Mouse (Mus musculus) MEL (cell line): ENCODE measurements around the gene Atrn. TPM values are rescaled to one million over a fixed set of nuclear protein-coding genes. Genes with fewer than 3 reads are reported as not detected.

Experiments used
- DNase-seq: peaks from one replicate; pipeline ENCODE4 v3.0.0; 2011; ENCODE audit warnings: low read depth, low spot score
- H3K27ac ChIP-seq: 2 replicates; pipeline ENCODE4 v1.5.1; 2012; ENCODE audit warnings: low read depth, mild to moderate bottlenecking, control low read depth, low read length, moderate library complexity; ENCODE audit not compliant: control insufficient read depth
- H3K27me3 ChIP-seq, 2 experiments: fragments of 150-350 bp in 1 of 2; sonication (generic) in 1 of 2; 2 replicates each; pipeline ENCODE4 v1.6.1; 2012; ENCODE audit warnings: low read length in 2 of 2, mild to moderate bottlenecking in 2 of 2, improper control_type of control experiment in 1 of 2, moderate library complexity in 1 of 2; ENCODE audit not compliant: insufficient read depth in 2 of 2, control insufficient read depth in 1 of 2
- H3K36me3 ChIP-seq, 2 experiments: 2 replicates each; pipeline ENCODE4 v1.6.1; 2012 to 2014; ENCODE audit warnings: low read length in 2 of 2, improper control_type of control experiment in 1 of 2, inconsistent platforms in 1 of 2, mild to moderate bottlenecking in 1 of 2; ENCODE audit not compliant: insufficient read depth in 2 of 2, control insufficient read depth in 1 of 2
- H3K4me1 ChIP-seq, 2 experiments: fragments of 150-350 bp in 1 of 2; sonication (generic) in 1 of 2; 2 replicates each; pipeline ENCODE4 v1.6.1; 2012; ENCODE audit warnings: low read length in 2 of 2, improper control_type of control experiment in 1 of 2, mild to moderate bottlenecking in 1 of 2; ENCODE audit not compliant: insufficient read depth in 2 of 2, control insufficient read depth in 1 of 2
- H3K4me3 ChIP-seq, 2 experiments: fragments of 150-350 bp in 1 of 2; sonication (generic) in 1 of 2; 2 replicates each; pipeline ENCODE4 v1.5.1; 2012; ENCODE audit warnings: low read depth in 2 of 2, low read length in 2 of 2, mild to moderate bottlenecking in 2 of 2, moderate library complexity in 2 of 2, control low read depth in 1 of 2, improper control_type of control experiment in 1 of 2; ENCODE audit not compliant: control insufficient read depth in 1 of 2, insufficient read depth in 1 of 2
- H3K79me2 ChIP-seq: 2 replicates; pipeline ENCODE4 v1.6.1; 2012; ENCODE audit warnings: mild to moderate bottlenecking, low read length, moderate library complexity; ENCODE audit not compliant: control insufficient read depth, poor library complexity, insufficient read depth
- H3K9ac ChIP-seq: 2 replicates; pipeline ENCODE4 v1.6.1; 2012; ENCODE audit warnings: low read depth, mild to moderate bottlenecking, control low read depth, low read length, moderate library complexity; ENCODE audit not compliant: control insufficient read depth, poor library complexity, severe bottlenecking
- H3K9me3 ChIP-seq: fragments of 150-350 bp; sonication (generic); replicated peaks from 2 replicates; pipeline ENCODE4 v1.6.1; 2012; ENCODE audit warnings: mild to moderate bottlenecking, low read length, improper control_type of control experiment, moderate library complexity; ENCODE audit not compliant: insufficient read depth
- CHD1 ChIP-seq: IDR thresholded peaks from 2 replicates; pipeline ENCODE4 v1.6.1; 2012; ENCODE audit warnings: low read depth, mild to moderate bottlenecking, inconsistent platforms, low read length, improper control_type of control experiment
- CHD2 ChIP-seq: IDR thresholded peaks from 2 replicates; pipeline ENCODE4 v1.6.1; 2011; ENCODE audit warnings: low read length, improper control_type of control experiment
- CTCF ChIP-seq, 3 experiments: IDR thresholded peaks in 2 of 3; conservative IDR thresholded peaks in 1 of 3; 2 replicates each; pipeline ENCODE4 v1.5.1; 2011 to 2012; ENCODE audit warnings: low read length in 3 of 3, low read depth in 2 of 3, mild to moderate bottlenecking in 2 of 3, improper control_type of control experiment in 1 of 3, inconsistent platforms in 1 of 3, mixed read lengths in 1 of 3, moderate library complexity in 1 of 3; ENCODE audit not compliant: control insufficient read depth in 1 of 3, insufficient read depth in 1 of 3, poor library complexity in 1 of 3, severe bottlenecking in 1 of 3
- E2F4 ChIP-seq: IDR thresholded peaks from 2 replicates; pipeline ENCODE4 v1.6.1; 2011; ENCODE audit warnings: low read depth, low read length, improper control_type of control experiment, borderline replicate concordance
- ELF1 ChIP-seq: IDR thresholded peaks from 2 replicates; pipeline ENCODE4 v1.6.1; 2014; ENCODE audit warnings: low read depth, mild to moderate bottlenecking, inconsistent platforms, low read length, improper control_type of control experiment, moderate library complexity
- GABPA ChIP-seq: IDR thresholded peaks from 2 replicates; pipeline ENCODE4 v1.6.1; 2012; ENCODE audit warnings: low read depth, mild to moderate bottlenecking, inconsistent platforms, low read length, improper control_type of control experiment, moderate library complexity
- HCFC1 ChIP-seq: IDR thresholded peaks from 2 replicates; pipeline ENCODE4 v1.6.1; 2012; ENCODE audit warnings: low read depth, mild to moderate bottlenecking, inconsistent platforms, low read length, improper control_type of control experiment, moderate library complexity
- JUND ChIP-seq: IDR thresholded peaks from 2 replicates; pipeline ENCODE4 v1.6.1; 2011; ENCODE audit warnings: low read depth, mild to moderate bottlenecking, improper control_type of control experiment, low read length
- MAX ChIP-seq: IDR thresholded peaks from 2 replicates; pipeline ENCODE4 v1.6.1; 2011; ENCODE audit warnings: low read length, improper control_type of control experiment
- MEF2A ChIP-seq: IDR thresholded peaks from 2 replicates; pipeline ENCODE4 v1.6.1; 2014; ENCODE audit warnings: low read depth, mild to moderate bottlenecking, inconsistent platforms, low read length, improper control_type of control experiment; ENCODE audit not compliant: poor library complexity, insufficient replicate concordance, severe bottlenecking; ENCODE audit errors: extremely low read depth
- MXI1 ChIP-seq: IDR thresholded peaks from 2 replicates; pipeline ENCODE4 v1.6.1; 2011; ENCODE audit warnings: mild to moderate bottlenecking, low read depth, low read length, improper control_type of control experiment
- MYC ChIP-seq: IDR thresholded peaks from 2 replicates; pipeline ENCODE4 v1.6.1; 2011; ENCODE audit warnings: low read depth, mild to moderate bottlenecking, low read length, improper control_type of control experiment, moderate library complexity
- NELFE ChIP-seq: IDR thresholded peaks from 2 replicates; pipeline ENCODE4 v1.6.1; 2011; ENCODE audit warnings: low read depth, low read length, improper control_type of control experiment
- POLR2A ChIP-seq, 2 experiments: IDR thresholded peaks; 2 replicates each; pipeline ENCODE4 v1.6.1; 2011 to 2012; ENCODE audit warnings: low read length in 2 of 2, mild to moderate bottlenecking in 2 of 2, control low read depth in 1 of 2, improper control_type of control experiment in 1 of 2, low read depth in 1 of 2, moderate library complexity in 1 of 2; ENCODE audit not compliant: control insufficient read depth in 1 of 2, insufficient read depth in 1 of 2, poor library complexity in 1 of 2
- POLR2AphosphoS2 ChIP-seq: IDR thresholded peaks from 2 replicates; pipeline ENCODE4 v1.6.1; 2011; ENCODE audit warnings: low read length, improper control_type of control experiment
- POLR2AphosphoS5 ChIP-seq: IDR thresholded peaks from 2 replicates; pipeline ENCODE4 v1.6.1; 2012; ENCODE audit warnings: low read depth, borderline replicate concordance, mild to moderate bottlenecking, inconsistent platforms, low read length, moderate library complexity, mixed read lengths
- RCOR1 ChIP-seq: IDR thresholded peaks from 2 replicates; pipeline ENCODE4 v1.6.1; 2012; ENCODE audit warnings: low read depth, mild to moderate bottlenecking, inconsistent platforms, low read length, improper control_type of control experiment
- SIN3A ChIP-seq: IDR thresholded peaks from 2 replicates; pipeline ENCODE4 v1.6.1; 2012; ENCODE audit warnings: low read length, improper control_type of control experiment, inconsistent platforms
- SMC3 ChIP-seq: IDR thresholded peaks from 2 replicates; pipeline ENCODE4 v1.6.1; 2011; ENCODE audit warnings: low read depth, low read length, improper control_type of control experiment
- TBP ChIP-seq: IDR thresholded peaks from 2 replicates; pipeline ENCODE4 v1.8.0; 2011; ENCODE audit warnings: low read depth, low read length, improper control_type of control experiment
- TCF12 ChIP-seq: IDR thresholded peaks from 2 replicates; pipeline ENCODE4 v1.6.1; 2014; ENCODE audit warnings: low read depth, mild to moderate bottlenecking, inconsistent platforms, low read length, improper control_type of control experiment, moderate library complexity
- USF1 ChIP-seq: IDR thresholded peaks from 2 replicates; pipeline ENCODE4 v1.6.1; 2014; ENCODE audit warnings: low read depth, mild to moderate bottlenecking, inconsistent platforms, low read length, improper control_type of control experiment, moderate library complexity
- USF2 ChIP-seq, 2 experiments: IDR thresholded peaks; 2 replicates each; pipeline ENCODE4 v1.6.1; 2011 to 2012; ENCODE audit warnings: improper control_type of control experiment in 2 of 2, low read length in 2 of 2, borderline replicate concordance in 1 of 2, inconsistent platforms in 1 of 2, low read depth in 1 of 2, mild to moderate bottlenecking in 1 of 2; ENCODE audit not compliant: insufficient read depth in 1 of 2
- ZKSCAN1 ChIP-seq: IDR thresholded peaks from 2 replicates; pipeline ENCODE4 v1.6.1; 2012; ENCODE audit warnings: low read depth, mild to moderate bottlenecking, inconsistent platforms, low read length, improper control_type of control experiment, moderate library complexity
- ZMIZ1 ChIP-seq: IDR thresholded peaks from 2 replicates; pipeline ENCODE4 v1.6.1; 2012; ENCODE audit warnings: low read depth, mild to moderate bottlenecking, inconsistent platforms, low read length, improper control_type of control experiment, moderate library complexity
- polyA plus RNA-seq, 2 experiments: library from polyadenylated mRNA; stranded (reverse) in 1 of 2; unstranded in 1 of 2; fragments of >175 nt in 1 of 2; fragments of >200 nt in 1 of 2; gene quantifications; 2 replicates each; pipeline versions ENCODE4 v1.2.1 to v1.2.4; 2012; ENCODE audit warnings: low replicate concordance in 2 of 2, low read depth in 1 of 2; ENCODE audit not compliant: insufficient read length in 2 of 2, insufficient read depth in 1 of 2, missing spikeins in 1 of 2
- total RNA-seq: library from RNA; depleted of rRNA; stranded (reverse); fragments of 300-350 nt; gene quantifications from 2 replicates; pipeline ENCODE4 v1.2.3, GENCODE M21; 2012

Gene Atrn
- total and polyA plus RNA-seq, 3 experiments, result 6.3 to 28.2 (median 9.2) TPM

- no peak for DNase-seq
- TF ChIP-seq POLR2AphosphoS2 (no peak), TCF12 (no peak), ZKSCAN1 (no peak), CTCF (IDR thresholded peaks at IDR 0.05 in 2 of 3, conservative IDR thresholded peaks at IDR 0.05 in 1 of 3; ENCODE audit: control insufficient read depth in 1 of 3, insufficient read depth in 1 of 3, low read depth in 2 of 3, low read length in 3 of 3, poor library complexity in 1 of 3, severe bottlenecking in 1 of 3) (no peak), GABPA (no peak), JUND (no peak), MYC (no peak), MAX (no peak), NELFE (no peak), SIN3A (no peak), ZMIZ1 (no peak), CHD2 (no peak), HCFC1 (no peak), POLR2AphosphoS5 (no peak)
- Histone ChIP-seq H3K9ac (no peak overlapping the region), H3K4me3 (no peak overlapping the region), H3K4me1 (no peaks in the 10 kb centered on the region), H3K27ac (no peak overlapping the region), H3K79me2 (no peaks in the 10 kb centered on the region), H3K36me3 (peaks cover 0 to 1% of the 10 kb centered on the region in 2 experiments; a peak in 1 of 4 replicates), H3K27me3 (no peaks in the 10 kb centered on the region), H3K9me3 (no peaks in the 10 kb centered on the region)
Measured at GRCm38 (mm10) chr2:130992818-130993217, 86.5 kb downstream of the Atrn start.

GRCm38 (mm10) chr2:131009123-131009522, 102.8 kb downstream of the Atrn start:
- DNase-seq, result no peak
- Histone ChIP-seq H3K9ac (no peak overlapping the region), H3K36me3 (no peaks in the 10 kb centered on the region; a peak in 2 of 4 replicates), H3K79me2 (no peaks in the 10 kb centered on the region), H3K9me3 (no peaks in the 10 kb centered on the region), H3K27ac (no peak overlapping the region), H3K4me1 (no peaks in the 10 kb centered on the region), H3K27me3 (no peaks in the 10 kb centered on the region), H3K4me3 (no peak overlapping the region)
- TF ChIP-seq JUND (no peak), POLR2AphosphoS2 (no peak)

GRCm38 (mm10) chr2:131010566-131010965, 104.3 kb downstream of the Atrn start:
- TF ChIP-seq MYC (no peak), POLR2AphosphoS5 (no peak), E2F4 (no peak), MXI1 (no peak), SMC3 (no peak), HCFC1 (no peak), CHD2 (no peak), USF2 (IDR thresholded peaks at IDR 0.05; ENCODE audit: borderline replicate concordance in 1 of 2, insufficient read depth in 1 of 2, low read depth in 1 of 2, low read length in 2 of 2) (no peak), ELF1 (no peak), MEF2A (no peak), JUND (no peak), POLR2A (IDR thresholded peaks at IDR 0.05; ENCODE audit: control insufficient read depth in 1 of 2, insufficient read depth in 1 of 2, low read depth in 1 of 2, low read length in 2 of 2, poor library complexity in 1 of 2) (no peak), CHD1 (no peak), TBP (no peak), ZMIZ1 (no peak), USF1 (no peak), MAX (no peak), RCOR1 (no peak), SIN3A (no peak), GABPA (no peak)
- H3K79me2 ChIP-seq, result no peaks in the 10 kb centered on the region
- no peaks in the 10 kb centered on the region for H3K9me3 ChIP-seq
- no peaks in the 10 kb centered on the region for H3K4me1 ChIP-seq
- no peak overlapping the region for H3K9ac ChIP-seq
- no peaks in the 10 kb centered on the region for H3K27me3 ChIP-seq
- no peak overlapping the region for H3K4me3 ChIP-seq
- peaks cover 0 to 3% of the 10 kb centered on the region in 2 experiments; a peak in 1 of 4 replicates for H3K36me3 ChIP-seq
- no peak overlapping the region for H3K27ac ChIP-seq
- DNase-seq, result no peak
